Mouse (Mus musculus) forebrain, embryonic 14.5 days (tissue): Measurements from ENCODE around the gene Sowahc. TPM values are rescaled to one million over a fixed set of nuclear protein-coding genes. Genes with fewer than 3 reads are reported as not detected.

Source experiments
- ATAC-seq: fragments of 200-750 bp; cut with Nextera tagmentation; 2 replicates; pipeline ENCODE4 v1.8.0; 2017; ENCODE audit warnings: mild to moderate bottlenecking, moderate library complexity
- DNase-seq: peaks from one replicate; pipeline ENCODE4 v3.0.0-alpha.2; 2015; ENCODE audit warnings: low spot score
- H3K27ac ChIP-seq: fragments of 300-500 bp; sonication (generic); 2 replicates; pipeline ENCODE4 v1.5.1; 2014; ENCODE audit warnings: low read depth, mild to moderate bottlenecking, control low read depth, low read length, moderate library complexity
- H3K27me3 ChIP-seq: fragments of 300-500 bp; sonication (generic); replicated peaks from 2 replicates; pipeline ENCODE4 v1.6.1; 2014; ENCODE audit warnings: low read length, control low read depth, mixed read lengths; ENCODE audit not compliant: control insufficient read depth, insufficient read depth
- H3K36me3 ChIP-seq: fragments of 300-500 bp; sonication (generic); 2 replicates; pipeline ENCODE4 v1.6.1; 2014; ENCODE audit warnings: low read length, control low read depth; ENCODE audit not compliant: control insufficient read depth, insufficient read depth
- H3K4me1 ChIP-seq: fragments of 300-500 bp; sonication (generic); 2 replicates; pipeline ENCODE4 v1.6.1; 2014; ENCODE audit warnings: antibody characterized with exemption, low read length, control low read depth; ENCODE audit not compliant: control insufficient read depth, insufficient read depth
- H3K4me2 ChIP-seq: fragments of 300-500 bp; sonication (generic); 2 replicates; pipeline ENCODE4 v1.6.1; 2014; ENCODE audit warnings: mild to moderate bottlenecking, control low read depth, low read length
- H3K4me3 ChIP-seq: fragments of 300-500 bp; sonication (generic); 2 replicates; pipeline ENCODE4 v1.5.1; 2014; ENCODE audit warnings: low read depth, low read length, control low read depth
- H3K9ac ChIP-seq: fragments of 300-500 bp; sonication (generic); 2 replicates; pipeline ENCODE4 v1.6.1; 2014; ENCODE audit warnings: mild to moderate bottlenecking, low read length, control low read depth, moderate library complexity
- H3K9me3 ChIP-seq: fragments of 300-500 bp; sonication (generic); replicated peaks from 2 replicates; pipeline ENCODE4 v1.6.1; 2016; ENCODE audit warnings: low read length, control low read depth, mixed read lengths; ENCODE audit not compliant: control insufficient read depth
- WGBS: fragments of 180-500 bp; shearing (Covaris S2); extraction: QIAGEN DNeasy Blood & Tissue Kit; methylation state at CpG from one replicate; pipeline ENCODE4 v1.1.7; 2014; 5-methylcytosine and 5-hydroxymethylcytosine counted together
- polyA plus RNA-seq: library from polyadenylated mRNA; unstranded; fragments of >200 nt; fragmentation: Nextera tagmentation; extraction: Ambion mirVana; gene quantifications from 2 replicates; pipeline ENCODE4 v1.2.1, GENCODE M21; 2014

Gene Sowahc
- polyA plus RNA-seq, 1 experiment from 2014 or later: 10.8 TPM

GRCm38 (mm10) chr10:59222271-59223101 lies 733 bp downstream of the Sowahc start:
- peak; percentile 48 for DNase-seq
- Histone ChIP-seq H3K27ac (peak overlapping the region; percentile 96; the same call in 1 of the 2 replicates), H3K36me3 (no peaks in the 10 kb centered on the region), H3K27me3 (no peaks in the 10 kb centered on the region), H3K9ac (peak overlapping the region; percentile 94), H3K4me3 (peak overlapping the region; percentile 81), H3K4me1 (peaks cover 28% of the 10 kb centered on the region), H3K9me3 (no peaks in the 10 kb centered on the region), H3K4me2 (peak overlapping the region; percentile 100)
- WGBS: 3% methylated on average over 49 of the region's 49 CpGs
- ATAC-seq: peak; percentile 18; the same call in 1 of the 2 replicates

- WGBS: 43% methylated on average over 14 of the region's 14 CpGs
- no peak for DNase-seq
- peak overlapping the region; percentile 81 for H3K4me3 ChIP-seq
- H3K9me3 ChIP-seq: no peaks in the 10 kb centered on the region
- ATAC-seq: no peak
- no peak overlapping the region for H3K27ac ChIP-seq
- H3K4me1 ChIP-seq: peaks cover 28% of the 10 kb centered on the region
- H3K4me2 ChIP-seq: peak overlapping the region; percentile 100
- no peaks in the 10 kb centered on the region for H3K36me3 ChIP-seq
- peak overlapping the region; percentile 94 for H3K9ac ChIP-seq
- H3K27me3 ChIP-seq: no peaks in the 10 kb centered on the region
Measured at GRCm38 (mm10) chr10:59223301-59223700, 1.5 kb downstream of the Sowahc start.

- ATAC-seq: no peak
- Histone ChIP-seq H3K36me3 (no peaks in the 10 kb centered on the region), H3K27ac (no peak overlapping the region), H3K4me2 (peak overlapping the region; percentile 100), H3K9me3 (no peaks in the 10 kb centered on the region), H3K9ac (no peak overlapping the region), H3K27me3 (no peaks in the 10 kb centered on the region), H3K4me3 (peak overlapping the region; percentile 81; the same call in 1 of the 2 replicates), H3K4me1 (peaks cover 24% of the 10 kb centered on the region)
- no peak for DNase-seq
- 75% methylated on average over 4 of the region's 4 CpGs for WGBS
Measured at GRCm38 (mm10) chr10:59223890-59224289, 2.1 kb downstream of the Sowahc start.

GRCm38 (mm10) chr10:59225137-59225536 lies 3.4 kb downstream of the Sowahc start:
- 95% methylated on average over 2 of the region's 2 CpGs for WGBS

GRCm38 (mm10) chr10:59229205-59229820 lies 7.6 kb downstream of the Sowahc start:
- Histone ChIP-seq H3K9me3 (no peaks in the 10 kb centered on the region), H3K4me1 (peaks cover 6% of the 10 kb centered on the region), H3K36me3 (no peaks in the 10 kb centered on the region), H3K4me2 (no peak overlapping the region), H3K27ac (no peak overlapping the region), H3K9ac (no peak overlapping the region), H3K27me3 (no peaks in the 10 kb centered on the region), H3K4me3 (no peak overlapping the region)
- WGBS: 81% methylated on average over 4 of the region's 4 CpGs
- ATAC-seq: no peak
- no peak for DNase-seq

More at GRCm38 (mm10) chr10:59225137-59225536, 3.4 kb downstream of the Sowahc start:
- H3K4me1 ChIP-seq: peaks cover 20% of the 10 kb centered on the region
- ATAC-seq (no peak), DNase-seq (no peak)
- no peaks in the 10 kb centered on the region for H3K36me3 ChIP-seq
- H3K9me3 ChIP-seq: no peaks in the 10 kb centered on the region
- no peak overlapping the region for H3K9ac ChIP-seq
- no peak overlapping the region for H3K4me3 ChIP-seq
- no peak overlapping the region for H3K27ac ChIP-seq
- H3K4me2 ChIP-seq: 0 out of 2 replicates have a peak overlapping the region, but pooled peaks have one; percentile 21
- H3K27me3 ChIP-seq: no peaks in the 10 kb centered on the region

GRCm38 (mm10) chr10:59235227-59235626 lies 13.5 kb downstream of the Sowahc start:
- WGBS: 98% methylated on average over 2 of the region's 2 CpGs
- no peak for DNase-seq
- no peak for ATAC-seq

GRCm38 (mm10) chr10:59235847-59236246 lies 14.1 kb downstream of the Sowahc start:
- ATAC-seq (no peak), DNase-seq (no peak)
- no peaks in the 10 kb centered on the region for H3K4me1 ChIP-seq
- WGBS: 59% methylated on average over 4 of the region's 4 CpGs
- H3K9ac ChIP-seq: no peak overlapping the region
- no peaks in the 10 kb centered on the region for H3K9me3 ChIP-seq
- H3K27ac ChIP-seq: no peak overlapping the region
- H3K27me3 ChIP-seq: no peaks in the 10 kb centered on the region
- H3K4me3 ChIP-seq: no peak overlapping the region
- H3K4me2 ChIP-seq: no peak overlapping the region
- H3K36me3 ChIP-seq: no peaks in the 10 kb centered on the region

More at GRCm38 (mm10) chr10:59235227-59235626, 13.5 kb downstream of the Sowahc start:
- Histone ChIP-seq H3K27ac (no peak overlapping the region), H3K4me1 (no peaks in the 10 kb centered on the region), H3K9ac (no peak overlapping the region), H3K4me2 (no peak overlapping the region), H3K9me3 (no peaks in the 10 kb centered on the region), H3K27me3 (no peaks in the 10 kb centered on the region), H3K36me3 (no peaks in the 10 kb centered on the region), H3K4me3 (no peak overlapping the region)

GRCm38 (mm10) chr10:59236486-59236885 lies 14.7 kb downstream of the Sowahc start:
- ATAC-seq (no peak), DNase-seq (no peak)
- H3K27me3 ChIP-seq: no peaks in the 10 kb centered on the region
- 89% methylated on average over 6 of the region's 6 CpGs for WGBS
- H3K9ac ChIP-seq: no peak overlapping the region
- H3K4me3 ChIP-seq: no peak overlapping the region
- H3K9me3 ChIP-seq: no peaks in the 10 kb centered on the region
- H3K36me3 ChIP-seq: no peaks in the 10 kb centered on the region
- H3K27ac ChIP-seq: no peak overlapping the region
- H3K4me2 ChIP-seq: no peak overlapping the region
- no peaks in the 10 kb centered on the region for H3K4me1 ChIP-seq

- no peaks in the 10 kb centered on the region for H3K9me3 ChIP-seq
- H3K4me3 ChIP-seq: no peak overlapping the region
- DNase-seq (no peak), ATAC-seq (no peak)
- no peaks in the 10 kb centered on the region for H3K4me1 ChIP-seq
- no peaks in the 10 kb centered on the region for H3K27me3 ChIP-seq
- 56% methylated on average over 3 of the region's 3 CpGs for WGBS
- H3K27ac ChIP-seq: no peak overlapping the region
- no peaks in the 10 kb centered on the region for H3K36me3 ChIP-seq
- no peak overlapping the region for H3K4me2 ChIP-seq
- no peak overlapping the region for H3K9ac ChIP-seq
Measured at GRCm38 (mm10) chr10:59237757-59238156, 16.0 kb downstream of the Sowahc start.
